Mouse (Mus musculus): Measurements from ENCODE around the gene Arl6ip4. TPM values are rescaled to one million over a fixed set of nuclear protein-coding genes. Genes with fewer than 3 reads are reported as not detected.

The Arl6ip4 gene
- total RNA-seq, 1 experiment from 2014 or later, result 66.2 TPM

GRCm38 (mm10) chr5:124125093-124125492 lies 9.2 kb downstream of the Arl6ip4 start:
- no peak for ATAC-seq (ENCODE audit: extremely low read depth, insufficient number of reproducible peaks, low FRiP score, poor library complexity, severe bottlenecking)

GRCm38 (mm10) chr5:124134261-124134660 lies 18.4 kb downstream of the Arl6ip4 start:
- no peak for ATAC-seq (ENCODE audit: extremely low read depth, insufficient number of reproducible peaks, low FRiP score, poor library complexity, severe bottlenecking)

- ATAC-seq (ENCODE audit: extremely low read depth, insufficient number of reproducible peaks, low FRiP score, poor library complexity, severe bottlenecking), result no peak
Observed at GRCm38 (mm10) chr5:124138066-124138465, 22.2 kb downstream of the Arl6ip4 start.

GRCm38 (mm10) chr5:124149028-124149427 lies 33.1 kb downstream of the Arl6ip4 start:
- ATAC-seq (ENCODE audit: extremely low read depth, insufficient number of reproducible peaks, low FRiP score, poor library complexity, severe bottlenecking), result no peak

- ATAC-seq (ENCODE audit: extremely low read depth, insufficient number of reproducible peaks, low FRiP score, poor library complexity, severe bottlenecking), result no peak
Observed at GRCm38 (mm10) chr5:124150895-124151294, 35.0 kb downstream of the Arl6ip4 start.

GRCm38 (mm10) chr5:124152734-124153133 lies 36.8 kb downstream of the Arl6ip4 start:
- no peak for ATAC-seq (ENCODE audit: extremely low read depth, insufficient number of reproducible peaks, low FRiP score, poor library complexity, severe bottlenecking)

- no peak for ATAC-seq (ENCODE audit: extremely low read depth, insufficient number of reproducible peaks, low FRiP score, poor library complexity, severe bottlenecking)
Observed at GRCm38 (mm10) chr5:124155943-124156342, 40.1 kb downstream of the Arl6ip4 start.

- ATAC-seq (ENCODE audit: extremely low read depth, insufficient number of reproducible peaks, low FRiP score, poor library complexity, severe bottlenecking), result no peak
Observed at GRCm38 (mm10) chr5:124158305-124158704, 42.4 kb downstream of the Arl6ip4 start.

GRCm38 (mm10) chr5:124159453-124159852 lies 43.6 kb downstream of the Arl6ip4 start:
- ATAC-seq (ENCODE audit: extremely low read depth, insufficient number of reproducible peaks, low FRiP score, poor library complexity, severe bottlenecking), result no peak

- no peak for ATAC-seq (ENCODE audit: extremely low read depth, insufficient number of reproducible peaks, low FRiP score, poor library complexity, severe bottlenecking)
Observed at GRCm38 (mm10) chr5:124161831-124162230, 45.9 kb downstream of the Arl6ip4 start.

- ATAC-seq (ENCODE audit: extremely low read depth, insufficient number of reproducible peaks, low FRiP score, poor library complexity, severe bottlenecking), result peak; percentile 27
Observed at GRCm38 (mm10) chr5:124162577-124162976, 46.7 kb downstream of the Arl6ip4 start.

- ATAC-seq (ENCODE audit: extremely low read depth, insufficient number of reproducible peaks, low FRiP score, poor library complexity, severe bottlenecking), result no peak
Observed at GRCm38 (mm10) chr5:124163445-124163844, 47.6 kb downstream of the Arl6ip4 start.

GRCm38 (mm10) chr5:124165622-124166570 lies 50.0 kb downstream of the Arl6ip4 start:
- ATAC-seq (ENCODE audit: extremely low read depth, insufficient number of reproducible peaks, low FRiP score, poor library complexity, severe bottlenecking), result no peak

- no peak for ATAC-seq (ENCODE audit: extremely low read depth, insufficient number of reproducible peaks, low FRiP score, poor library complexity, severe bottlenecking)
Observed at GRCm38 (mm10) chr5:124166741-124167140, 50.9 kb downstream of the Arl6ip4 start.

GRCm38 (mm10) chr5:124167621-124168020 lies 51.7 kb downstream of the Arl6ip4 start:
- ATAC-seq (ENCODE audit: extremely low read depth, insufficient number of reproducible peaks, low FRiP score, poor library complexity, severe bottlenecking), result no peak

Other genes starting within 250 kb of the Arl6ip4 start
- not detected in 2 replicates for gene Hcar1, start 236.1 kb upstream of the Arl6ip4 start, total RNA-seq (2017)
- gene Denr, start 208.9 kb upstream of the Arl6ip4 start, total RNA-seq (2017), result 23.0 and 27.9 TPM in 2 replicates
- 1.5 and 2.9 TPM in 2 replicates for gene Gm43518, start 188.7 kb upstream of the Arl6ip4 start, total RNA-seq (2017)
- 5.8 and 8.6 TPM in 2 replicates for gene Ccdc62, start 185.4 kb upstream of the Arl6ip4 start, total RNA-seq (2017)
- gene Hip1r, start 142.5 kb upstream of the Arl6ip4 start, total RNA-seq (2017), result 144 and 175 TPM in 2 replicates
- gene Vps37b, start 83.8 kb upstream of the Arl6ip4 start, total RNA-seq (2017), result 31.6 and 33.2 TPM in 2 replicates
- 0.86 and 2.0 TPM in 2 replicates for gene Abcb9, start 20.3 kb upstream of the Arl6ip4 start, total RNA-seq (2017)
- 13.5 and 22.0 TPM in 2 replicates for gene Ogfod2, start 3.8 kb upstream of the Arl6ip4 start, total RNA-seq (2017)
- gene Pitpnm2, start 133.7 kb downstream of the Arl6ip4 start, total RNA-seq (2017), result 10.7 and 11.3 TPM in 2 replicates
- 14.0 and 18.3 TPM in 2 replicates for gene Mphosph9, start 211.9 kb downstream of the Arl6ip4 start, total RNA-seq (2017)
- gene 2810006K23Rik, start 212.0 kb downstream of the Arl6ip4 start, total RNA-seq (2017), result 5.5 and 6.9 TPM in 2 replicates
- 78.1 and 86.2 TPM in 2 replicates for gene Cdk2ap1, start 247.0 kb downstream of the Arl6ip4 start, total RNA-seq (2017)

Data from neutrophil, adult 5-6 weeks (primary cell).